Mouse (Mus musculus): ENCODE results near the gene Tmem129.

Gene Tmem129

DNA sequence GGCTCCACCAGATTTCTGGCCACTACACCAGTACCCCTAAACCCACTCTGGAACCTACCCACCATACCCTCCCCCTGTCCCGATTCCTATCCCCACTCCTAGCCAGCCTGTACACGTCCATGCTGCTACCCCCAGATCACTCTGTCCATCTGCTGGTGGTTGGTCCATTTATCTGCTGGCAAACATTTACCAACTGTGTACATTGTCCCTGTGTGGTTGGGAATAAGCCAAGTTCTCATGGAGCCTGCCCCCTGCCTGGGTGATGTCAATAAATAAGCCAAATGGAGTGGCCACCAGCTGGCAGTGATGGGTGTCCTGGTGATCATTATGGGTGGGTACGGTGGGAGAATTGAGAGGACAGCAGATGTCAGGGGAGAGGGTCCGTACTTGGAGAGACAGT, 28.9 kb upstream of the Tmem129 start:
- no peak for DNase-seq

DNA sequence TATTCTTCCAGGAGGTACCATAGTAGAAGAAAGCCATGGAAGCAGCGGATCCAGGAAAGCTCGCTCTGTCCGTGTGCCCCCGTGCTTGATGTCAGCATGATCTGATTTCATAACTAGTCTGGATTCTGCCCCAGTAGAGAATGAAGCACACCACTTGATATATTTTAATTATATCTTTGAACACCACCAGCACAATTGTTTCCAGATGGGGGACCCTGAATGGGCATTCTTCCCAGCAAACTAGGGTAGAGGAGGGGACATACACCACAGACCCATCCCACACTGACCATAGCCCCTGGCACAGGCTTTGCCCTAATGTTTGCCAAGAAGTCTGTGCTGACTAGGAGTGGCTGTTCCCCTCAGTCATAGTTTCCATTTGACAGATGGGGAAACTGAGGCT, 26.7 kb upstream of the Tmem129 start:
- DNase-seq = no peak

DNA sequence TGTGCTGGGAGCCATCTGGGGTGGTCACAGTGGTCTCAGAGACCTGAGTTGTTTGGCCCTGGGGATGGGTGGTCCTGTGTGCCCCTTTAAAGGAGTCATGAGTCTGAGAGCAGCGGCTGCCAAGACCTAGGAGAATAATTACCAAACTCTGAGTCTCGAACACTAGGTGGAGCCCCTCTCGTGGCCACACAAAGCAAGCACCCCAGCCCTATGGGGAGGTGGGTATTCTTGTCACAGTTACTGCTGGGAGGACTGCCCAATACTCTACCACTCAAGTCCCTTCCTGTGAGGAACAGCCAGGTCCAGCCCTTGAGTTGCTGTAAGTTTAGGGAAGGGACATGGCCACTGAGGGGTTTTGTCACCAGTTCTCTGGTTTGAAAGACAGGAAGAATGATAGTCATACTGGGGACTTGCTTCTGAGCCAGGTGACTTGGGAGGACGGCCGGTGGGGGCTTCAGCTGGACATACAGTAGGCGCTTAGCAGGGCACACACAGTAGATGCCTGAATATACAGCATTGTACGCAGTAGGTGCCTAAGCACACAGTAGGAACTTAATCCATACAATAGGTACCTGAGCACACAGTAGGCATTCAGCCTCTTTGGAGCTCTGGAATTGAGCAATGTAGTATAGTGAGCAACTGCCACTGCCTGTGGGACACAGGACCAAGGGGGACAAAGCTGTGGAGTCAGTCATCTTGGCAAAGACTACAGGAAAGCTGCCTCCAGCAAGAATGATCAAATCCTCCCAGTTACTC, 25.9 kb upstream of the Tmem129 start:
- peak; percentile 72 to 79 for DNase-seq

DNA sequence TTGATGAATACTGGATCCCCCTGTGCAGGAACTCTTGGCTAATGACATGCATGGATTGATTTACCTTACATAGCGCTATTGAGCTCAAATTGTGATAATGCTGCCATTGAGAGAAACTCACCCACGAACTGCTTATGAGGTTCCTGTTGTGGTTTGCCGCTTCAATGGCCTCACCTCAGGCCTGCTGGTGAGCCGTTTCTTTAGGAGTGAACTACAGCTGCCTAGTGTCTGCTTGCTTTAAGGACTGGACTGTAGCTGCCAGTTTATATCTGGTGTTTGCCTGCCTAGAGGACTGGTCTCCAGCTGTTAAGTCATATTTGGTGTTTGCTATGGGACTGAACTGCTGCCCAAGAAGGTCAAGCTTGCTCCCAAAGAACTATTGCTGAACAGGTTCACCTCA, 24.7 kb upstream of the Tmem129 start:
- DNase-seq = no peak

DNA sequence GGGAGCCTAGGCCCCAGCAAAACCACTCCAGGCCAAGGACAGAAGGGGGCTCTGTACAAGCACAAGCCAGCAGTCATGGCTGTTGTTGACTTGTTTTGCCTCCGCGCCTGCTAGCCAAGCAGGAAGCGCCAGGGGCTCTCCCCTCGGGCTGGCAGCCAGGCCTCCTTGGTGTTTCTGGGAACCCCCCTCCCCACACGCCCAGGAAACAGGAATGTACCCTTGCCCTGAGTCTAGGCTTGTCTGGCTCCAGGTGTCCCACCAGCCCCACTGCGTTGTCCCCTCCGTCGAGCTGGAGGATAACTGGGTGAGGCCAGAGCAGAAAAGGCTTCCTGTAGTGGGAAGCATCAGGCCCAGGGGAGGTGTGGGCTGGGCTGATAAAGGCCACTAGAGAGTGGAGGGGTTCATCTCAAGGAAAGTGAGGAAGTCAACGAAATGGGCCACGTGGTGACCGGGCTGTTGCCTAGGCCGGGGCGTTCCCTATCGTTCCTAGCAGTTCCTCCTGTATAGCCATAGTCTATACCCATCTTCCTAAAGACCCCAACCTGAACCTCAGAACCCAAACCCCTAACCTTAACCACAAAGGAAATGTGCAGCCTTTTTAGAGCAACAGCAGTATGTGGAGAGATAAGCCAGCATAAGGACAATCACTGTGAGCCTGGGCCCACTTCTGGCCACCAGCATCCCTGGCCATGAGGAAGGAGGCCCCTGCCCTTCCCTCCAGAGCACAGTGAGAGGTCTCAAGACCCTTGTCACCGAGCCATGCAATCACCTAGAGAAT, 23.6 kb upstream of the Tmem129 start:
- no peak for DNase-seq

DNA sequence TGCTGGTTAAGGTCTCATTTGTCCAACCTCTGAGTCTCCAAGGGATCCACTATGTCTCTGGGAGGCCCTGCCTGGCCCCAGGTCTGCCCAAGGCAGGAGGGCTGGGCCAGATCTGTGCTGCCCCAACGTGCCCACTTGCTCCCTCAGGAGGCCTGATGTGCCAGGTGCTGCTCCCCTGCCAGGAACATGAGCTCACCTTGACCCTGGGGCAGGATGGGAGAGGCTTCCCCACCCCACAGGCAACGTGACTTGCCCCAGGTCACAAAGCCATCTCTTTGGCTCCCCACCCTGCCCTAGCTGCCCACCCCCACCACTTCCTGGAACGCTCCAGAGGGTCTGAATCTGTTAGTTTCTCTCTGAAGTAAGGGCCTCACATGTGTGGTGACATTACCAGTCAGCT, 22.8 kb upstream of the Tmem129 start:
- DNase-seq = no peak

DNA sequence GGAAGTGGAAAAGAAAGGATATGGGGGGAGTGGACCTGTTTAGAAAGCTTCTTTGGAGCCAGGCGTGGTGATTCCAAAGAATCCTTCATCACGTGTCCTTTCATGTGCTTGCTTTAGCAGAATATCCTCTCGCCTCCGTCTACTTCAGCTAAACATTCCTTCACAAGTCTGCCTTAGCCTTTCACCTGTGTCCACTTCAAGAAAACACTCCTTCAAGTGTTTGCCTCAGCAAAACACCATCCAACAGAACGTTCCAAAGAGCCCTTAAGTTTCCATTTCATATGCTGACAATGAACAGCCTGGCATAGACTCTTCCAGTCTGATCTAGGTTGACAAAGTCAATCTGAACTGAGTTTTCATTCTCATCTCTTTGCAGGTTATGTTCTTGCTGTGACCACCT, 20.0 kb upstream of the Tmem129 start:
- no peak for DNase-seq

DNA sequence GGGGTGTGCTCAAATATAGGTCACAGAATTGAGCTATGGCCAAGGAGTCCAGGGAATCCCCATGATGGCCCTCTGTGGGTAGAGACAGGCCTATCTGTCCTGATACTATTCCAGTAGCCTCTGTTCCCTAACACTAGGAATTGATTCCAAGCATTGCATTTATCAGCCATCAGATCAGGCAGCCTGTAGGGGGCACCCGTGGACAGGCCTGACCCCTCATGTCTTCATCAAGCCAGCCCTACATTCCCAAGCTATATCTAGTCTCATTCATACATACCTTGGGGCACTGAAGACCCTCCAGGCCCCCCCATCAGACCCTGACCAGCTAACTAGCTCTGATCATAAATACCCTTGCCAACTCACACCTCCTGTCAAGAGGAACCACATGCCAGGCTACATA, 17.7 kb upstream of the Tmem129 start:
- DNase-seq = peak; percentile 86 to 88

DNA sequence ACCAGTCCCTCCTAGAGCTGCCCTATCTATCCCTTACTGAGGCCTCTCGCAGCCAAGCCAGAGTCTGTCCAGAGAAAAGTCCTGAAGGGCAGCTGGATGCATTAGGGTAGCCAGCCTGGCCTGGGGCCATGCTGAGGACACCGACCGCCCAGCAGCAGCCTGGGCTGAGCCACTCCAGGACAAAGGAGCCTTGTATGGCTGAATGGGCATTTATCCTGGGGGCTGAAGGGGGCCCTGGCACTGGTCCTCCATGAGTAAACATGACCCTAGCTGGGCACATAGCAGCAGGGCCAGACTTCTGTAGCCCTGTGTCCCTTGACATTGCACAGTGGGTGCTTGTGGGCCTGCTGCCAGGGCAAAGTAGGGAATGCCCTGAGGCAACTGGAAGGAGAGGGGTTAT, 16.2 kb upstream of the Tmem129 start:
- DNase-seq = no peak

DNA sequence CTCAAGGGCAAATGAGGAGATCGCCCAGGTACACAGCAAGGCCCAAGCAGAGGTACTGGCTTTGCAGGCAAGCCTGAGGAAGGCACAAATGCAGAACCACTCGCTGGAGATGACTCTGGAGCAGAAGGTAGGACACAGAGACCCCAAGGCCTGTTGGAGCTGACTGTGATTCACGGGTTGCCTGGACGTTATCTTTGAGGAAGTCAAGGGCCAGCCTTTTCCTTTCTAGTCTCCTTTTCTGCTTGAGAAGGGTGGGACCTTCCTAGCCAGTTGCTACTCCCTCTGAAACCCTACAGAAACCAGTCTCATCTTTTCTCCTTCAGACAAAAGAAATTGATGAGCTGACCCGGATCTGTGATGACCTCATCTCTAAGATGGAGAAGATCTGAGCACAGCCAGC, 13.4 kb upstream of the Tmem129 start:
- DNase-seq = no peak

DNA sequence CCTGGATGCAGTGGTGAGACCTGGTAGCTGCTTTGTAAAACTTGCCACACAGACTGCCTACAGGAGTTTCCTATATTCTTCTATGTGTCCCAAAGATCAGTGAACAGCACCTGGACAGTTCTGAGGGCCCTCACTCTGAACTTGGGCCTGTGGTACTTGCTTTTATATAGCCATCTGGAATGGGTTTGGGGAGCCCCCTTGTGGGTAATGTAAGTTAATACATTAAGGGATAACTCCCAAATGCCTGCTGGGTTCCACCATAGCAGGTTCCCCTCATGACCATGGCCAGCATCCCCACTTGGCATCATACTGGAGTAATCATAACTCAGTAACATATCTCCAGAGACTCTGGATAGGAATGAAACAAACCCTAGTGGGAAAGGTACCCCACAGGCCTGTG, 10.0 kb upstream of the Tmem129 start:
- DNase-seq = peak; percentile 32 to 53

DNA sequence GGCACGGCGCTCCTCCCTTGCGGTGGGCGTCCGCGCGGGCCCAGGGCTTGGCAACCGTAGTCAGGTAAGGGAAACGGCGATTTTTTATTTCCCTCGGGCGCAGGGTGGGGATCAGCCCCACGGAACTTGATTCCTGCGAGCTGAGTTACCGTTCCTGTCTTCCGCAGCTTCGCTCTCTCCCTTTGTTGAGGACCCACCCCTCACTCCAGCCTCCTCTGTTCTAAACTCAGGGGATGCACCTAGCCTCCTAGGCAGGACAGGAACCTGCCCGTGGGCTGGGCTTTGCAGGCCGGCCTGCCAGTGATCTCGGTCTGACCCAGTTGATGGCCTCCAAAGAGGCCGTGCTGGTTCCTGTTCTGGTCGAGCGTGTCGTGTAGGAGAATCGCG, 441 bp upstream of the Tmem129 start:
- DNase-seq = no peak

DNA sequence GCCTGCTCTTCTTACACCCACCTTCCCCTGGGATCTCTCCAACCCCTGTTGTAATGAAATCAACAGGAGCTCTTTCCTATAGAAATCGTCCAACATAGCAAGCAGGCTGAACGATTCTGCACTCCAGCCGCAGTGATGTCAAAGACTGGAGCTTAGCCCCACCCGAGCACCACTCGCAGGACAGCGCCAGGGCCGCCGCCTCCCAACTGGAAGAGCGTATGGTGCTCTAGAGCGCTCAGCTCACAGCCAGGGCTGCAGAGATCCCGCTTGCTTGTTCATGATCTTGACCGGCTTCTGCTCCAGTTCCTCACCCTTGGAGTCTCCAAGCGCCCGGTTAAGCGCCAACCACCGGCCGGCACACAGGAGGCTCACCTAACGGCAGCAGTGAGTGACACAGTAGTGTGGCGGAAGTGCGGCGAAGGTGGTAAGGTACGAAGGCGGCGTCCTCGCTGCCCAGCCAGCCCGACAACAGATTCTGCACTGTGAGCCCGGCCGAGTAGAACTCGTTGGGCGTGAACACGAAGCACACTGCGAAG, 897 bp downstream of the Tmem129 start:
- DNase-seq = no peak

DNA sequence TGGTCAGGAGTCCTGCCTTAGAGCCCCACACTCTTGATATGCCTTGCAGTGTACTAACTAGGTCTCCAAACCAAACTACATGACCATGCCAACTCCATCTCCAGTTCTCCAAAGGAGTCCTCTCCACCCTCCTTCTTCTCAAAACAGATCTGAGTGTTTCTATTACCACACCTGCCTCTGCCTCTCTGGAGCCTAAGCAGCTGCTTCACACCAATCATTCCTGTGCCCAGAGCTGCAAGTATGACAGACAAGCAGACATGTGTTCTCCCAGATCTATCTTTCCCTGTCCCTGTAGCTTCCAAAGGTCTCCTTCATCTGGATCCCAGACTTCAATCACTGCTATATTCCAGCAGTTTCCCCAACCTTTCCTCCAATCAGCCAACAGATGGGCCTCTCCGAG, 1.5 kb downstream of the Tmem129 start:
- no peak for DNase-seq

DNA sequence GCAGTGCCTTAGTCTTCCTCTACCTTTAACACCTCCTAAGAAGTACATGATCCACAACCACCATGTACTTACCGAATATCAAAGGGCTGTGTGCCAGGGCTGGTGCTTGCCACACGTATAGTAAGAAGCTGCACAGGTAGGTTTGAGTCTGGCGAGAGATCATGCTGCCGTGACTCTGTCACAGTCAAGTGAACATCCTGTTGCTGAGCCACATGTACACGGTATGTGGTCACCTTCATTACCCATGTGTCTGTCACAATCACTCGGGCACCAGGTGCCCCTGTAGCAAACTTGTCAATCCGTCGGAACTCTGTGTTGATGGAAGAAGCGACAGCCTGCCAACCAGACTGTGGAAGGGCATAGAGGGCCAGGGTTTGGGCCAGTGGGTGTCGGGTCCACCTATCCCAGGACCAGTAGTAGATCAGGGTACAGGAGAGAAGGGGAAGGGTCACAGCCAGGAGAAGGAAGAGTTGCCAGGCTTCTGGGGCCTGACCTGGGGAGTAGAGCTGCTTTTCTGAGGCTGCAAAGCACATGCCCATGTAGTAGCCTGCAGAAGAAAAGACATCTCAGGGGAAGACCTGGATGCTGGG, 2.9 kb downstream of the Tmem129 start:
- no peak for DNase-seq

DNA sequence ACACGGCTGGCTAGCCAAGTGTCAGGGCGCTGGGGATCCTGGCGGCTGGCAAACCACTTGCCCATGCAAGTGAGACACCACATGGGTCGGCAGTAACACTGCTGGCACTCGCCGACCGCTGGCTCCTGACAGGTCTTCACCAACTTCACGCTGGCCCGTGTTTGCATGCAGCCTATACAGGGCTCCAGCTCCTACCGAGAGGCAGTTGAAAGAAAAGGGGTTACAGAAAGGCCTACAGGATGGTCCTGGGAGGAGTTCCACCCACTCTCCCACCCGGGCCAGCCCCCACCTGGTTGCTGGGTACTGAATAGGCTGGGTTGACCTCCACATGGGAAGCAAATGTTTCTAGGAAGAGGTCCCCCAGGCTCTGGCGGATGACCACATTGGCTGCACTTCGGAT, 3.8 kb downstream of the Tmem129 start:
- no peak for DNase-seq

DNA sequence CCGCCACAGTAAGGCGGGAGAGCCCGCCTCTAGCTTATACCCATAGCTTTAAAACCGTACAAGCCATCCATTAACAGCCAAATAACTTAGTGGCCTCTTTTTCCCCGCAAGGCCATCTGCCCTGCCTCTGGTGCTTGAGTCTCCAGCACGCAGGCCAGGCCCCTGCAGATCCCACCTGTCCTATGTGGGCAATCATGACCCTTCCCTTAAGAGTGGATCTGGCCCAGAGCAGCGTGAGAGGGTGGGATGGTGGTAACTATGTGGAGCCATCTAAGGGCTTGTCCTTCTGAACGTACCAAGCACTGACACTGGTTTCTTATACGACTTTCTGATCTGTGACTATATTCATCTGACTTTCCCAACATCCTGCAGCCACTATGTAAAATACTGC, 5.4 kb downstream of the Tmem129 start:
- no peak for DNase-seq

DNA sequence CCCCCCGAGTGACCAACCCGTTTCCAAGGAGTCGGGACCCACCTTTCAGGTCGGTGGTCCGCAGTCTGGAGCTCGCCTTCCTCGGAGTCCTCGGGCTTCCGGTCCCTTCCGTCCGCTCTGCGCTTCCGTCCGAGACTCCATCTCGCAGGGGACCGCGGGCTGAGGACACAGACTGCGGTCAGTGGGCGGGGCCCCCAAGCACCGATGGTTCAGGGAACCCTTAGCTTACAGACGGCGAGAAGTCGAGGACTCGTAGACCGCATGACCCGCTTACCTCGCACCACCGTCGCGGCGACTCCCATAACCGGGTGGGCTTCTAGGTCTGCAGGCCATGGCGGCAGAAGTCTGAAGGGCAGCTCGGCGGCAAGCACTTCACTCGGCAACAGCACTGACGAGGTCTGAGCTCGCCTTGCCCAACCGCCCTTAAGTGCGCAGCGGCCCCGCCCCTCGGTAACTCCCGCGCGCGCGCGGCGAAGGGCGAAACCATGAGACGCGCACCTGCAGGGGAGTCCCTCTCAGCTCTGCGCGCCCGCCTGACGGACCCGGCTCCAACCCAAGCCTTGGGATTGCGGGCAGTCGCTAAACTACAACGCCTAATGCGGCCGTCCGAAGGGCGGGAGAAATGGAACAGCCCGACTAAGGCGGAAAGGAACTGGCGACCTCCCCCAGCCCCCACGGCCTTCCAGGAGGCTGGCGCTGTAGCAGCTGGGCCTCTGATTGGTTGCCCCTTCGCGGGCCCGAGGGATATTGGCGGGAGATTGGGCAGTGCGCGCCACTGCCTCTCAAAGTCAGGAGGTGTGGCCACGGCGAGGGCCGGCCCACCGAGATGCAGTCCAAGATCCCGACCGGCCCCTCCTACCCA, 6.1 kb downstream of the Tmem129 start, which contains the start of gene Slbp:
Gene Slbp, minus strand, starts transcription at position 654 of the 862 bp plus-strand sequence.
- DNase-seq = peak; percentile 96 to 98

DNA sequence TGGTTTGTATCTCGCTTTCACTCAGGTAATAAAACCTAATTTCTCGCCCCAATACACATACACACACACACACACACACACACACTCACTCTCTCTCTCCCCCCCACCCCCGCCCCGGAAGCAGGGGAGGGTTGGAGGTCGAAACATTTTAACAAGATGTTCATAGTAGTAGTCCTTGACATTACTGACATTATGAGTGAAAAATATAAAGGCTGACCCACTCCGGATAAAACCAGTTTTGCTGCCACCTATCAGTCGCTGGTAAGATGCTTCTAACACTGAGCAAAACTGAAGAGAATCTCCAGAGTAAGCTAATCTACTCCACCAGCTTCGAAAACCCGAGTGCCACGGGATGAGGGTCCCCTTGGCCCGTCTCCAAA, 6.7 kb downstream of the Tmem129 start:
- peak in 1 of 2 experiments; percentile 15 for DNase-seq

DNA sequence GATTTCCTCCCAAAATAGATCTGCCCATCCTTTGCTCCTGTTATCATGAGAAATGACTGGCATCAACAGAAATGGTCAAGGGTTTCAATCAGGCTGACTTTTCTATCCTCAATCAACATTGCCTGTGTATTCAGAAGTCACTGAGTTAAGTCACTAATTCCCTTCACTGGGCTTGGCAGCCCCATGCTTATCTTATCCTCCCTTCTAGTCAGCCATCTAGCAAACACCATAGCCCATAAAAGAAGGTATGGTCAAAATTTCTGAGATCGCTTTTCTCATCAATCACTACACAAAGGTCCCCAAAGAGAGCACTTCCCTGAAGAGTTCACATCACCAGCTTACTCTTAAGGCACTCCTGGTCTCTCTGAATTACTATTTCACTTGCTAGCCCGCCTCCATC, 7.2 kb downstream of the Tmem129 start:
- DNase-seq = no peak

DNA sequence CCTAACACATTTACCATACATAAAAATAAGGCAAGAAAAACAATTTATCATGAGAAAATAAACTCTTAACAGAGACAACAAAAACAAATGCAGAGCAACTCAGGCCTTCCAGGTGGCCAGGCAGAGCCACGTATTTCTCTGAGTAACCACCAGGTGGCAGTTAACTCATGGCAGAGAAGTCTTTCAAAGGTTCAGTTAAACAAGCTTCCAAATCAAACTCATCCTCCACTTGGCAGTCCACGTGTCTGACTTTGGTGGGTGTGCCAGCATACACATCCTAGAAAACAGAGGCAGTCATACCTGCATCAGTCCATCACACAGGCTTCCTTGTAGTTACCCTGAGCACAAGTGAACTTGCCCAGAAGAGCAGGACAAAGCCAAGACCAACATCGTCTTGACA, 17.6 kb downstream of the Tmem129 start:
- DNase-seq = peak; percentile 54 to 58

DNA sequence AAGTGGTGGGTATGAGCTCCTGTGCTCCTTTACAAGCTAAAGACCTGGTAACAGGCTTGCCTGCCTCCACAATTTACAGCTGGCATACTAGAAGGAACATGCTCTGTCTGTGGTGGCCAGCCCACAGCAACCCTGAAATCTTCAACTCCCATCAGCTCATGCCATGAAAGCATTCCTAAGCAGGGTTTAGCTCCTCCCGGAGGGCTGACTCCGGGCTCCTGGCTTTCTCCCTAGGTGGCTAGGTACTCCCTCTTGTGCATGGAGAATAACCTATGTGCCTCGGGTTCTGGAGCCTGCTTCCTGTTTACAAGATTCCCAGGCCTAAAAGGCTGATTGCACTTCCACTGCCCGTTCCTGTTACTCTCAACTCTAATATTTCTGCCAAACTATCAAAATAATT, 19.4 kb downstream of the Tmem129 start:
- no peak for DNase-seq
